Mouse (Mus musculus): Measurements from ENCODE around the gene Aknad1. TPM values are rescaled to one million over a fixed set of nuclear protein-coding genes. Genes with fewer than 3 reads are reported as not detected.

The Aknad1 gene
- polyA plus RNA-seq, 1 experiment from 2014 or later, result not detected

DNA sequence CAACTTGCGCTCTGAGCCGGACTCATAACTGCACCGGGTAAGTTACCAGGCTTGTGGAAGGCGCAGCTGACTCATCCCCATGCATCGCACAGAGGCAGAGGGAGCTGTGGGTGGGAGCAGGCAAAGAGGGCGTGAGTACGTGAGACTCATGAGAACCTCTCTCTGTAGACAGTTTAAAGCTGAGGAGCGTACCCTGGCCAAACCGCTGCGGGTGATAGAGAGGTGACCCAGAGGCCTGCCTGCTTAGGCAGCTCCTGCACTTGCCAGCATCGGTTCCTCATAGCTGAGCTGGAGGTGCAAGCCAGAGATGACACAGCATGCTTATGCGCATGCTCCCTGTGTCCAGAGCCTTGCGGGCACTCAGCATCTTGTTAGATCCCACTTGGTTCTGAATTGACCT is 32.8 kb downstream of the Aknad1 start:
- Histone ChIP-seq H3K9ac (replicated peaks; ENCODE audit: low read depth, low read length) (no peak overlapping the region), H3K4me1 (ENCODE audit: control insufficient read depth, insufficient read depth, low read length) (no peaks in the 10 kb centered on the region), H3K27me3 (ENCODE audit: control insufficient read depth, insufficient read depth, low read length) (no peaks in the 10 kb centered on the region), H3K4me2 (ENCODE audit: low read depth, low read length) (no peak overlapping the region), H3K9me3 (ENCODE audit: control insufficient read depth, low read length) (no peaks in the 10 kb centered on the region), H3K36me3 (ENCODE audit: control insufficient read depth, insufficient read depth, low read length) (no peaks in the 10 kb centered on the region), H3K4me3 (ENCODE audit: low read depth, low read length) (no peak overlapping the region), H3K27ac (ENCODE audit: low read depth, low read length) (no peak overlapping the region)
- ATAC-seq (ENCODE audit: low read depth), result no peak
- 93% methylated on average over 13 of the region's 13 CpGs for WGBS

DNA sequence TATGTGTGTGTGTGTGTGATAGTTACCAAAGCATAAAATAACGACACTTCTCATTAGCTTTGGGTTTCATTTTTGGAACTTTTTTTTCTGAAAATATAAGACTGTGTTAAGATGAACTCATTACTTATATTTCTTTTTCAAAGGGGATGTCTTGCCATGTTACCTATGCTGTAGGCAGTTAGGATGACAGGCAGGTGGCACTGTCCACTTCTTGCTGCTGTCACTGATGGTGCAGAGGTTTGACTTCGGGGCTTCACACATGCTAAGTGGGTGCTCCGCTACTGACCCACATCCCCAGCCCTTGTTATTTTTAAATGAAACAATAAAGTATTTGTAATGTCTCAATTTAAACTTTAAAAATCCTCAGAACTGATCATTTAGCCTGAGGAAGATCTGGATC is 33.4 kb downstream of the Aknad1 start:
- Histone ChIP-seq H3K27ac (ENCODE audit: low read depth, low read length) (no peak overlapping the region), H3K4me2 (ENCODE audit: low read depth, low read length) (no peak overlapping the region), H3K36me3 (ENCODE audit: control insufficient read depth, insufficient read depth, low read length) (no peaks in the 10 kb centered on the region), H3K9ac (replicated peaks; ENCODE audit: low read depth, low read length) (no peak overlapping the region), H3K27me3 (ENCODE audit: control insufficient read depth, insufficient read depth, low read length) (no peaks in the 10 kb centered on the region), H3K4me3 (ENCODE audit: low read depth, low read length) (no peak overlapping the region), H3K9me3 (ENCODE audit: control insufficient read depth, low read length) (no peaks in the 10 kb centered on the region), H3K4me1 (ENCODE audit: control insufficient read depth, insufficient read depth, low read length) (no peaks in the 10 kb centered on the region)
- ATAC-seq (ENCODE audit: low read depth), result no peak
- WGBS, result 87% methylated on average over 3 of the region's 3 CpGs

DNA sequence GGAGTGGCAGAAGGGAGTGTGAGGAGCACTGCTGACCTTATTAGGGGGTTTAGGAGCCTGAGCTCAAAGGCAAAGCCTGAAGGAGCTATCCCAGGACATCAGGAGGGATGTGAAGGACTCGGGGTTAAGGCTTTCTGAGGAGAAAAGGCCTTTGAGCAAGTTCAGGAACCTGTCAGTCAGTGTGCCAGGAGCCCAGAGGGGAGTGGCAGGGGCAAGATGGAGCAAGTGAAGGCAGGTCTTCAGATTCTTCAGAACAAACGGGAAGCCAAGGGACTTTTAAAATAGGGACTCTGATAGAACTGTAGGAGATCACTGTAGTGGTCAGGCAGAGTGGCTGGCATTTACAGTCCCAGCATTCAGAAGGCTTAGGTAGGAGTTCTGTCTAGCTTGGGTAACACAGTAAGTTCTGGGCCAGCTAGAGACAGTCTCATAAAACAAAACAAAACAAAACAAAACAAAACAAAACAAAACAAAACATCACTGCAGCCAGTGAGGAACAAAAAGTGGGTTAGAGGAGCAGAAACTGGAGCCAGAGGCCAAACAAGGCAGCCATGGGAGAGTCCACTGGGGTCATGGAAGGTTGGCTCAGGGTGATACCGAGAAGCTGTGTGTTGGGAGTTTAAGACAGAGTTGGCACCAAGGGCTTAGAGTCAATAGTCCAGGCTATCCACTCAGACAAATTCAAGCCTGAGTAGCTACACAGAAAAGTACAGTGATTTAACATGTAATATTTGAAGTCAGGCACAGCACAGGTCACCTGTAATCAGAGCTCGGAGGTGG is 39.5 kb downstream of the Aknad1 start:
- H3K27ac ChIP-seq (ENCODE audit: low read depth, low read length), result no peak overlapping the region
- H3K4me2 ChIP-seq (ENCODE audit: low read depth, low read length), result no peak overlapping the region
- 77% methylated on average over 4 of the region's 4 CpGs for WGBS
- no peak overlapping the region for H3K4me3 ChIP-seq (ENCODE audit: low read depth, low read length)
- no peaks in the 10 kb centered on the region for H3K9me3 ChIP-seq (ENCODE audit: control insufficient read depth, low read length)
- no peak for ATAC-seq (ENCODE audit: low read depth)
- no peaks in the 10 kb centered on the region for H3K4me1 ChIP-seq (ENCODE audit: control insufficient read depth, insufficient read depth, low read length)
- no peaks in the 10 kb centered on the region for H3K27me3 ChIP-seq (ENCODE audit: control insufficient read depth, insufficient read depth, low read length)
- H3K36me3 ChIP-seq (ENCODE audit: control insufficient read depth, insufficient read depth, low read length), result no peaks in the 10 kb centered on the region
- H3K9ac ChIP-seq (replicated peaks; ENCODE audit: low read depth, low read length), result no peak overlapping the region

DNA sequence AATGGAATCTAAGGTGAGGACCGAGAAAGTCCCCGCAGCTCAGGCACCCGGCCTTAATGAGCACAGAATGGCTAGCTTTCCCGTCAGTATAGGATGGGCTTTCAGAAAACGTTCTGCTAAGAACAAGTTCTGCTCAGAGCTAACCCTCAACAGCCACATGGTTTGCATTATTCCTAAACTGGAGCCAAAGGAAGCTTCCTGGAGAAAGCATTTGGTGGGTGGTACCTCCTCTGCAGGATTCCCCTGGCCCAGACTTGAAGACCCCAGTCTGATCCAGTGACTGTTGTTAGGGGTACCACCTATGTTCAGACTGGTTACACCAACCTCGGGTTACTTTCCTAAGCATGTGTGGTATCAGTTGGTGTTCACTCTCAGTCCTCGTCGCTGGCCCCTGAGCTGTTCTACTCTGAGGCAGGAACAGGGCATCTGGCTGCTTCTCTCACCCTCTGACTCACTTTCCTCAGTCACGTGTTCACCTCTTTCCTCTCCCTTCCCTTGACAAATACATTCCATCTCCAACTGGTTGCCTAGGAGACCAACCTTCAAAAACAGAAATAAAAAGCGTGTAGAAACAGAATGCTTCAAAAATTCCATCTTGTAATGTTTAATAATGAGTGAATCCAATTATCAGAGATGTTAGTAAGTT is 41.9 kb downstream of the Aknad1 start:
- Histone ChIP-seq H3K36me3 (ENCODE audit: control insufficient read depth, insufficient read depth, low read length) (no peaks in the 10 kb centered on the region), H3K4me1 (ENCODE audit: control insufficient read depth, insufficient read depth, low read length) (no peaks in the 10 kb centered on the region), H3K9me3 (ENCODE audit: control insufficient read depth, low read length) (no peaks in the 10 kb centered on the region), H3K4me2 (ENCODE audit: low read depth, low read length) (no peak overlapping the region), H3K4me3 (ENCODE audit: low read depth, low read length) (no peak overlapping the region), H3K27ac (ENCODE audit: low read depth, low read length) (no peak overlapping the region), H3K27me3 (ENCODE audit: control insufficient read depth, insufficient read depth, low read length) (no peaks in the 10 kb centered on the region), H3K9ac (replicated peaks; ENCODE audit: low read depth, low read length) (no peak overlapping the region)
- ATAC-seq (ENCODE audit: low read depth), result no peak
- 76% methylated on average over 10 of the region's 10 CpGs for WGBS

DNA sequence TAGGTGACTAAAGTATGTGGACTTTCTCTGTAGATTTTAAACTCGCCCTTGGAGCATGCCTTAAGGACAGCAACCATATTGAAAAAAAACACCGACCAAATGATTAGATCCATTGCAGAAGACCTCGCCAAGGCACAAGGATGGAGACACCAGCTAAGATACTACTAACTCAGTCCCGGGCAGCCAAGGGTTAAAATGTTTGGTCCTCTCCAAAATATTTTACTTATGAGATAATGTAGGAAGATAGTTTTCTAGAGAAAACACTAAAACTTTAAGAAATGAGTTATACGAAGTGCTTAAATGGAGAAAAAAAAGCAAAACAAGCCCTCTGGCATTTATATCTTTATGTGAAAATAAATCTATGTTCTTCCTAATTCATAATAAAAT is 42.4 kb downstream of the Aknad1 start:
- WGBS, result 85% methylated on average over 5 of the region's 5 CpGs
- Histone ChIP-seq H3K9me3 (ENCODE audit: control insufficient read depth, low read length) (no peaks in the 10 kb centered on the region), H3K27ac (ENCODE audit: low read depth, low read length) (no peak overlapping the region), H3K4me2 (ENCODE audit: low read depth, low read length) (no peak overlapping the region), H3K27me3 (ENCODE audit: control insufficient read depth, insufficient read depth, low read length) (no peaks in the 10 kb centered on the region), H3K36me3 (ENCODE audit: control insufficient read depth, insufficient read depth, low read length) (no peaks in the 10 kb centered on the region), H3K9ac (replicated peaks; ENCODE audit: low read depth, low read length) (no peak overlapping the region), H3K4me1 (ENCODE audit: control insufficient read depth, insufficient read depth, low read length) (no peaks in the 10 kb centered on the region), H3K4me3 (ENCODE audit: low read depth, low read length) (no peak overlapping the region)
- no peak for ATAC-seq (ENCODE audit: low read depth)

DNA sequence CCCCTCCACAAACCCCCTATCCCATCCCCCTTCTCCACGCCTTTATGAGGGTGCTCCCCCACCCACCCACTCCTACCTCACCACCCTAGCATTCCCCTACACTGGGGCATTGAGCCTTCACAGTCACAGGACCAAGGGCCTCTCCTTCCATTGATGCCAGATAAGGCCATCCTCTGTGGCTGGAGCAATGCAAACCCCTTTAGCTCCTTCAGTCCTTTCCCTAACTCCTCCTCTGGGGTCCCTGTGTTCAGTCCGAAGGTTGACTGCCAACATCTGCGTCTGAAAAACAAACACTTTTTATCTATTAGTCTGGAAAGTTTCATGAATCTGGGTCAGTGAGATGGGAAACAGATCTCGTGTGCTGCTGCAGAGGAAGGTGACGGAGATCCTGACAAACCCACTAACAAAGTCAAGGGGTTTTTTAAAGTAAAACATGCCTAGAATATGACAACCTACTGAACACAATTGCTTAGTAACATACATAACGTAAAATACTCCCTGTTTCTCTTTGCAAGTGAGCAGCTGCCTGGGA is 43.0 kb downstream of the Aknad1 start:
- no peak for ATAC-seq (ENCODE audit: low read depth)
- Histone ChIP-seq H3K4me3 (ENCODE audit: low read depth, low read length) (no peak overlapping the region), H3K9ac (replicated peaks; ENCODE audit: low read depth, low read length) (no peak overlapping the region), H3K27ac (ENCODE audit: low read depth, low read length) (no peak overlapping the region), H3K36me3 (ENCODE audit: control insufficient read depth, insufficient read depth, low read length) (no peaks in the 10 kb centered on the region), H3K27me3 (ENCODE audit: control insufficient read depth, insufficient read depth, low read length) (no peaks in the 10 kb centered on the region), H3K9me3 (ENCODE audit: control insufficient read depth, low read length) (no peaks in the 10 kb centered on the region), H3K4me1 (ENCODE audit: control insufficient read depth, insufficient read depth, low read length) (no peaks in the 10 kb centered on the region), H3K4me2 (ENCODE audit: low read depth, low read length) (no peak overlapping the region)
- 80% methylated on average over 6 of the region's 6 CpGs for WGBS

DNA sequence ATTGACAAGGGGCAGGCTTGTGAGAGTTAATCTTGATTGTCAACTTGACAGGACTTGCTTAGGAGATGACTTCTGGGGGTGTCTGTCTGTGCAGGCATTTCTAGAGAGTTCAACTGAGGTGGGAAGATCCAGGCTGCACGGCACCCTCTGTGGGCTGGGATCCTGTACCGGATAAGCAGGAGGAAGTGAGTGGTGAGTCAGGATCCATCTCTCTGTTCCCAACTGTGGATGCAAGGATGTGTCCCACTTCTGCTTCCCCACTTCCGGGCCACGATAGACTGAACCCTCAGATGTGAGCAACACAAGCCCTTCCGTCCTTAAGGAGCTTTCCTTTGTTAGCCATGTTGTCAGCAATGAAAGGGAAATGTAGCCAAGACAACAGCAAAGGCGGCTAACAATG is 47.1 kb downstream of the Aknad1 start:
- WGBS, result 79% methylated on average over 6 of the region's 6 CpGs
- no peak overlapping the region for H3K4me3 ChIP-seq (ENCODE audit: low read depth, low read length)
- no peaks in the 10 kb centered on the region for H3K9me3 ChIP-seq (ENCODE audit: control insufficient read depth, low read length)
- no peak overlapping the region for H3K27ac ChIP-seq (ENCODE audit: low read depth, low read length)
- H3K4me1 ChIP-seq (ENCODE audit: control insufficient read depth, insufficient read depth, low read length), result no peaks in the 10 kb centered on the region
- ATAC-seq (ENCODE audit: low read depth), result no peak
- H3K27me3 ChIP-seq (ENCODE audit: control insufficient read depth, insufficient read depth, low read length), result no peaks in the 10 kb centered on the region
- H3K36me3 ChIP-seq (ENCODE audit: control insufficient read depth, insufficient read depth, low read length), result no peaks in the 10 kb centered on the region
- H3K4me2 ChIP-seq (ENCODE audit: low read depth, low read length), result no peak overlapping the region
- H3K9ac ChIP-seq (replicated peaks; ENCODE audit: low read depth, low read length), result no peak overlapping the region

DNA sequence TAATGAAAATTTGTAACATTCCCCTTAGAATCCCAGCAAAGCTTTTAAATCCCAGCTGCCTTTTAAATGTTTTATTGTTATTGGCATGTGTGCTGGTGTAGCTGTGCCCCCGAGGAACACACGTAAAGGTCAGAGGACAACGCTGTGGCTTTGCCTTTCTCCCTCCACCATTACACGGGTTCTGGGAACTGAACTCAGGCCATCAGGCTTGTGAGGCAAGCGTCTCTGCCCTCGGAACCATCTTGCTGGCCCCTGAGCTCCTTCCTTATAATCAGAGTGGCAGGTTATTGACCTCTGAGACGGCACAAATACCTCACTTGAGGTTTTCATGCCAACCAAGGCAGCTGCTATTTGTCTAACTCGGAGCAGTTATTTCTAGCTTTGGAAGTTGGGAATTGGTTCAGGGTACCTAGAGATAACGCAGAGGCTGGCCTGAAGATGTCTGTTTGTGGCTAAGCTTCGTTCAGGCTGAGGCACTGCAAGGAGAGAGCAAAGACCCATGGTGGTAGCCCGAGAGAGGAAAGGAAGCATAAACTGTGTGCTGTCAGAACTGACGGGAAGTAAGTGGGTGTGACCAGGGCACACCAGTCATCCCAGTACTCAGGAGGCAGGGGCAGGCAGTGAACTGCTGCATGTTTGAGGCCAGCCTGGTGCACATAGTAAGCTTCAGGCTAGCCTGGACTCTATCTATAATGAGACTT is 48.4 kb downstream of the Aknad1 start:
- Histone ChIP-seq H3K4me1 (ENCODE audit: control insufficient read depth, insufficient read depth, low read length) (no peaks in the 10 kb centered on the region), H3K4me2 (ENCODE audit: low read depth, low read length) (no peak overlapping the region), H3K9ac (replicated peaks; ENCODE audit: low read depth, low read length) (no peak overlapping the region), H3K36me3 (ENCODE audit: control insufficient read depth, insufficient read depth, low read length) (no peaks in the 10 kb centered on the region), H3K9me3 (ENCODE audit: control insufficient read depth, low read length) (no peaks in the 10 kb centered on the region), H3K27me3 (ENCODE audit: control insufficient read depth, insufficient read depth, low read length) (no peaks in the 10 kb centered on the region), H3K4me3 (ENCODE audit: low read depth, low read length) (no peak overlapping the region), H3K27ac (ENCODE audit: low read depth, low read length) (no peak overlapping the region)
- ATAC-seq (ENCODE audit: low read depth), result no peak
- 70% methylated on average over 12 of the region's 12 CpGs for WGBS

DNA sequence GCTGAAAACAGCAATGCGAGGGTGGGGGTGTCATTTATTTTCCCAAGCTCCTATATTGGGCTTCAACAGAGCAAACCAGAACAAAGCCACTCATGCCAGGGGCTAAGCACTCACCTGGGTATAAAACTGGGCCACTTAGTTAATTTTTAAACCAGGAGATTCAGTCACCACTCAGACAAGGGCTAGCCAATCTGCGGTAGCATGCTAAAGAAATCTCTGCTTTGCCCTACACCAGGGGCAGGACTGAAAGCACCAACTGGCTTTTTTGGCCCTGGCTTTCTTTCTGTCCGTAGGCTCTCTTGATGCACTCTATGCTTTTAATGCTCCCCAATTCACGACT is 49.0 kb downstream of the Aknad1 start:
- ATAC-seq (ENCODE audit: low read depth), result no peak
- Histone ChIP-seq H3K9ac (replicated peaks; ENCODE audit: low read depth, low read length) (no peak overlapping the region), H3K9me3 (ENCODE audit: control insufficient read depth, low read length) (no peaks in the 10 kb centered on the region), H3K4me1 (ENCODE audit: control insufficient read depth, insufficient read depth, low read length) (no peaks in the 10 kb centered on the region), H3K27me3 (ENCODE audit: control insufficient read depth, insufficient read depth, low read length) (no peaks in the 10 kb centered on the region), H3K4me2 (ENCODE audit: low read depth, low read length) (no peak overlapping the region), H3K36me3 (ENCODE audit: control insufficient read depth, insufficient read depth, low read length) (no peaks in the 10 kb centered on the region), H3K27ac (ENCODE audit: low read depth, low read length) (no peak overlapping the region), H3K4me3 (ENCODE audit: low read depth, low read length) (no peak overlapping the region)
- 86% methylated on average over 4 of the region's 4 CpGs for WGBS
